Mouse (Mus musculus): ENCODE data around the gene Rnd3. TPM values are rescaled to one million over a fixed set of nuclear protein-coding genes. Genes with fewer than 3 reads are reported as not detected.
A peak's percentile ranks its signal among the peaks of the same experiment; 100 is the strongest.

Rnd3 gene
- 10 to 100 TPM; 26.3 to 27.8 TPM for total RNA-seq (2021)
- long read RNA-seq, transcript Rnd3-201 (5 exons, 2,828 nt) = major isoform, 17 of 17 reads
- long read RNA-seq, partial matches to known transcripts = 0 of 17 reads
- long read RNA-seq, other reads (novel, unspliced or antisense) = 0 of 17 reads

- peak; percentile 91 to 94 for DNase-seq (ENCODE audit: low spot score in 2 of 2)
Measured at GRCm38 (mm10) chr2:51148975-51149374, at the start of gene Rnd3. Gene Rnd3, minus strand, starts transcription at chr2:51149111.

- DNase-seq (ENCODE audit: low spot score in 2 of 2) = no peak
Measured at GRCm38 (mm10) chr2:51192319-51192718, 43.4 kb upstream of the Rnd3 start.

- DNase-seq (ENCODE audit: low spot score in 2 of 2) = no peak
Measured at GRCm38 (mm10) chr2:51185762-51186161, 36.9 kb upstream of the Rnd3 start.

DNA sequence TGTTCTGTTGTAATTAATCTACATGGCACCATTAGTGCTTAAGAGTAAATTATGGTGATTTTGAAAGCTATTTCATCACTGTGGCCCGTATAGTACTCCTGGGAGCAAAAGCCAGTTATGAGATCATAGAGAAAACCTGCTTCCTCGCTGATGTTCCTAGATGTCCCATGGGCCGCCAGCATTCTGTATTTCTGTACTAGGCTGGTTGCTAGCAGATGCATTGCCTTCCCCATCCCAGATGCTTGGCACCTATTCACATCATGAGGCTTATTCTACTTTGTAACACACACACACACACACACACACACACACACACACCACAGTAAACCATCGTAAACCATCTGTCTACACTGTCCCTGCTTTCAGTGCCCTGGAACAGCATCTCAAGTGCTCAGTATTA is 34.1 kb upstream of the Rnd3 start:
- DNase-seq (ENCODE audit: low spot score in 2 of 2) = no peak

DNA sequence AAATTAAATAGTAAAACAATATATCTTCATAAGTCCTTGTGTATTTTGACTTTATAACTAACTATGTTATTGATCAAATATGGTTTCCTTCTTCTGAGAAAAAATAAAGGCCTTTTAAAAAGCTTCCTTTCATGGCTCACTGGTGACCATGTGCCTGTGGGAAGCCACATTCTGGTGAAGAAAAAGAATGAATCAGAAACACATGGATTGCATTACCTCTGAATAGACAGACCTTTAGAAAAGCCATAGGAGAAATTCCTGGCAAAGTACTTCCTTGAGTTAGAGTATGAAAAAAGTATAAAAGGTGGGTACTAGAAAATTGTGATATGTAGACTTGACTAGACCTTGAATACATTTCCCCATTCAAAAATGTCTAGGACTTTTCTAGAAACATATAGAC is 32.5 kb upstream of the Rnd3 start:
- no peak for DNase-seq (ENCODE audit: low spot score in 2 of 2)

DNA sequence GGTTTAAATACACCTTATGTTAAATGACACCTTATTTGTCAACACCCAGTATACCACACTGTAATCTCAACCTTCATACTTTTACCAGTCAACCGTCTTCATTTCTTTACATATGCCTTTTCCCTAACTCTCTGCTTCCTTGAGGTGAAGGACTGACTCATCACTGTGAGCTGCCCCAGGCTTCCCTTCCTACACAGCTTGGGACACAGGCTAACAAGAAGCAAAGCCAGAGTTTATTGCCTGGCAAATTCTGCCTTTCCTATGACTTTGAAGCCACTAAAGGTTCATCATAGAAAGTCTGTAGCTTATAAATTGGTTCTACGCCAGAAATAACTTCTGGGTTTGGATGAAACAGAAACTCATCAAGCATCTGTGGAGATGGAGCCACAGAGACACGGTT is 30.2 kb upstream of the Rnd3 start:
- no peak for DNase-seq (ENCODE audit: low spot score in 2 of 2)

DNA sequence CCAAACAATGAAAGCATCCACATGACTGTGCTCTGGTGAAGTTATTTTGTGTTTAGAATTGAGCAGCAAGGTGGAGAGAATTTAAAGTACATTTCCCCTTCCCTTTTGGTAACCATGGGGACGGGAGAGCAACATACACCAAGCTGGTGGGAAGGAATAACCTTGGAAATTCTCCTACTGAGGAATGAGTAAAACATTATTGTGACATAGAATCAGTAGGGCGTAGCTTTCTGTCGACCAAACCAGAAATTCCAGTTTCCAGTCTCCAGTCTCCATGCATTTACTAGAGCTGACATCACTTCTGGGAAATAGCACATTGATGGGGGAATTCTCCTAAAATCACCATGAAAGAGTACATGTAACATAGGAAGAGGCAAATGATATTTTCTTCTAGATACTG is 28.7 kb upstream of the Rnd3 start:
- DNase-seq (ENCODE audit: low spot score in 2 of 2) = no peak

DNA sequence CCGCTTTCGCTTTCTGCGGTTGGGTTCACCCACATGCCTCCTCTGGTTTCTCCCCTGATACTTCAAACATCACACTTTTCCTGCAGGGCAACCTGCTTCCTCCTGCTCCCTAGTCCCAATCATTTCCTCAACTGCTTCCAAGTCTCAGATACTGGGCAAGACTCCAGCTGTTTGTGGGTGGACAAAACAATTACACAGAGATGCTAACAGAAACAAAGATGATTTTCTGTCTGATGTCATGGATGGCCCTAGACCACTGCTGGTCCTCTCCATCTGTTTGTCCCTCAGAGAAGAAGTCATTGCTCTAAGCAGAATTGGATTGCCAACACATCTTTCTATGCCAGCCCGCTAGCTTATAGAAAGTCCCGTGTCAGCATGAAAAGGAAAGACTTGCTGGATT is 26.4 kb upstream of the Rnd3 start:
- no peak for DNase-seq (ENCODE audit: low spot score in 2 of 2)

DNA sequence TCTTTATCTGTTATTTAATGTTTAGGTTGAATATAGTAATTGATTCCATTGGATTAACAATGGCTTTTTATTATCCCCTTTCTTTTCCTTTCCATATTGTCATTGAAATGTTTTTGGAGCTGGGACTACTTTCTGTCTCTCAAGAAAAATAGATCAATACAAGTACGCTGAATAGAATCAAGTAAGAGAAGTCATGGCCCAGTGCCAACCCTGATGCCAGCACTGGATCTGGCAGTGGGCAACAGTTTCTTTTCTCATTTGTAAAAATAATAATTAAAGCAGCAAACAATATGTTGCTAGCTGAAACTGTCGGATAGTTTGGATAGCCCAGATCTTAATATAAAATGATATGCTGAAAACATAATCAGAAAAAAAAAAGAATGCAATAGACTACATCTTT is 12.2 kb upstream of the Rnd3 start:
- no peak for DNase-seq (ENCODE audit: low spot score in 2 of 2)

DNA sequence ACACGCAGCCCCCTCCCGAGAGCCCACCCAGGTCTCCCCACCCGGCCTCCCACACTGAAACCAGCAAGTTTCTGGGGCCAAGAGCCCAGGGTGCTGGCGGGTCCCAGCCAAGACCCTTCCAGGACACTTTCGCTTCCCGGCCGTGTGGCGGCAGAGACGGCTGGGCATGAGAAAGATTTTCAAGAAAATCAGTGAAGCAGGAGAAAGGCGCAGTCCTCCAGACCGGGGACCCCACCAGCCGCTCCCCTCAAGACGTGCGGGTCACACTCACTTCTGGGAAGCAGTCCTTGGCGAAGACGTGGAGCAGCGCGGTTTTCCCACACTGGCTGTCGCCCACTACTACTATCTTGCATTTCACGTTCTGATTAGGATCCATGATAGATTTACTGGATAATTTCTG is 457 bp downstream of the Rnd3 start:
- peak; percentile 44 to 47 for DNase-seq (ENCODE audit: low spot score in 2 of 2)

GRCm38 (mm10) chr2:51148065-51148407 is 875 bp downstream of the Rnd3 start:
- no peak for DNase-seq (ENCODE audit: low spot score in 2 of 2)

DNA sequence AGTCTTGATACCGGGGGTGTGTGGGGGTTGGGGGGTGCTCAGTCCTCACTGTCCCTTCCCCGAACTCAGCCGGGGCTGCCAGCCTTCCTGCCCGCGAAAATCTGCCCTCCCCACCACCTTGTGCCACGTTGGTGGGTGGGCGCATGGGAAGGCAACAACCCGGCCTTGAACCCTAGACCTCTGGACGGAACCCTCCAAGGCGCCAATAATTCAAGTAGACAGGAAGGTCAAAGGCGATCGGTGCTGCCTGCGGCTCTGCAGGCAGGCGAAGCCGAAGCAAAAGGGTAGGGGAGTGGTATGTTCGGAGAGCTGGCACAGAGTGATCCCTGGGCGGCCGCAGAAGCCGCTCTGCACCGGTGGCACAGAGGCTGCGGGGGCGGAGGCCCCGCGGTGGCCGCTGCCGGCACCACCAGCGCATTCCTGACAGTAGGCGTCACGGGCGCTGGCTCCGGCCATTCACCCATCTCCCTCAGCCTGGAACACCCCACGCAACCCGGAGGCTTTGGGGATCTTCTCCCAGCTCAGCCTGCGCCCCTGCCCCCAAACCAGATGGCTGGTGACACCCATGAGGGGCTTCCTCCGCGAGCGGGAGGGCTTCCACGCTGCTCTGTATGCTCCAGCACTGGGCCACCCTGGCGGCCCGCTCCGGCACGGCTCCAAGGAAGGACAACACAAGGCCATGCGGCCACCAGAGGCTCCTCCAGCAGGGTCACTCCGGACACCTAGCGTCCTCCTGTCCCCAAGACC is 1.4 kb downstream of the Rnd3 start:
- DNase-seq (ENCODE audit: low spot score in 2 of 2) = peak; percentile 66 to 77

GRCm38 (mm10) chr2:51146871-51147317 is 2.0 kb downstream of the Rnd3 start:
- peak; percentile 72 to 81 for DNase-seq (ENCODE audit: low spot score in 2 of 2)

DNA sequence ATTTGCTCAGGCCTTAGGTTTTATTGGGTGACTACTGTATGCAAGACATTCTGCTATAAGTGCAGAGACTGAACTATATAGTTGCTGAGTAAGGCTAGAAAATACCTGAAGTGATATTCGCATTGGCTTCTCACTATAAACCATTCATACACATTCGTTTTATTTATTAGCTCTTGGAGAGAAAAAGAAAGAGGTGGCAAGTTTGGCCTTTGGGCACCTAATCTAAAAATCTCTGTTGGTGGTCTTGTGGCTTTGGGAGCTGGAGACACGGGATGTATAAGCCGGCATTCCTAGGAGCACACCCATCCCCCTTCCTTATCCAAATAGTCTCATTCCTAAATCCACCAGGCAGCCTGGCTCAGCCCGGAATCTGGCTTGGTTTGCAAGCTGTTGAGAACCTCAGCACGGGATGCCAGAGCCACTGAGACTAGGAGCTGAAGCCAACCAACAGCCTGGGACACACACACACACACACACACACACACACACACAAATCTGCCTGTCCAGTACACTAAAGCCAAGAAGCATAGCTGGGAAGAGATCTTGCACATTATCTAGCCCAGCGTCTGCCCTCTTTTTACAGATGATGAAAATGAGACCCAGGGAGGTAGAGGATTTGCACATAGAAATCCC is 3.0 kb downstream of the Rnd3 start:
- peak; percentile 62 to 73 for DNase-seq (ENCODE audit: low spot score in 2 of 2)

- no peak for DNase-seq (ENCODE audit: low spot score in 2 of 2)
Measured at GRCm38 (mm10) chr2:51144380-51145120, 4.4 kb downstream of the Rnd3 start.

- DNase-seq (ENCODE audit: low spot score in 2 of 2) = no peak
Measured at GRCm38 (mm10) chr2:51142422-51142821, 6.5 kb downstream of the Rnd3 start.

GRCm38 (mm10) chr2:51141345-51141744 is 7.6 kb downstream of the Rnd3 start:
- DNase-seq (ENCODE audit: low spot score in 2 of 2) = no peak

DNA sequence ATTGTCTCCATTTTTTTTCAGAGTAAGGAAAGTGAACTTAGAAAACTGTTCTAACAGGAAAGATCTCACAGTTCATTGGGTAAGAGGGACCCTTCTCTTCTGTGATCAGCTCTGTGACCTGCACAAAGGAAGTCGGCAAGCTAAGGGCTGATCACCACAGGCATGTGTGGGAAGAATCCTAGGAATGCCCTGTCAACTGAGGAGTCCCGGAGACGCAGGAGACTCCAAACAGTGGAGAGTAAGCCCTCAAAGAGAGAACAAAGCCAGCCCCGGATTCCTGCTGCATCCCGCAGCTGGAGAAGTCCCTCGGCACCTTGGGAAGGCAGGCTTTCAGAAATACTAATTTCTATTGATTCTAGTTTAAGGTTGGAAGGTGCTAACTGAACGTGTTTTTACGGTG is 8.4 kb downstream of the Rnd3 start:
- no peak for DNase-seq (ENCODE audit: low spot score in 2 of 2)

- DNase-seq (ENCODE audit: low spot score in 2 of 2) = no peak
Measured at GRCm38 (mm10) chr2:51139912-51140446, 8.9 kb downstream of the Rnd3 start.

GRCm38 (mm10) chr2:51139218-51139911 is 9.5 kb downstream of the Rnd3 start:
- no peak for DNase-seq (ENCODE audit: low spot score in 2 of 2)

- DNase-seq (ENCODE audit: low spot score in 2 of 2) = no peak
Measured at GRCm38 (mm10) chr2:51137726-51138125, 11.2 kb downstream of the Rnd3 start.

All from layer of hippocampus, postnatal 10 days (tissue).